Mouse (Mus musculus) left cerebral cortex, postnatal 10 days (tissue): ENCODE measurements around the gene Lhfpl3. TPM values are rescaled to one million over a fixed set of nuclear protein-coding genes. Genes with fewer than 3 reads are reported as not detected.
A peak's percentile ranks its signal among the peaks of the same experiment; 100 is the strongest.
"Not testable (repeated sequence)": the region's sequence is repeated elsewhere in the genome, so short reads cannot be mapped to it uniquely, and the experiment has no call there.

Experiments
- DNase-seq, 2 experiments: peaks; one replicate each; pipeline ENCODE4 v3.0.0; 2021 to 2022; ENCODE audit warnings: low spot score in 2 of 2, mixed read lengths in 1 of 2; ENCODE audit errors: extremely low spot score in 1 of 2
- intact Hi-C: fragments of 180-260 bp; cut with DNase I; formaldehyde crosslinking; loops from one replicate; pipeline ENCODE4 v1.15.1; 2025
- total RNA-seq, 2 experiments: library from RNA; stranded (reverse); gene quantifications; 2 replicates each; pipeline ENCODE4 v1.2.3; 2021

Lhfpl3 gene
- 10 to 100 TPM; 28.1 to 33.9 TPM for total RNA-seq

- intact Hi-C loops, result loop anchor here (5.0 kb wide), 1 partner anchor 481 kb away; no protein-coding TSS in a partner anchor
- DNase-seq, result peak; percentile 19 to 68
These were observed at the start of gene Lhfpl3 for GRCm38 (mm10) chr5:22745885-22746532. Gene Lhfpl3, plus strand, starts transcription at chr5:22746059.

- DNase-seq, intact Hi-C loops: not testable (repeated sequence)
These were observed 39.6 kb upstream of the Lhfpl3 start for GRCm38 (mm10) chr5:22706271-22706670.

GRCm38 (mm10) chr5:22745529-22745884, 352 bp upstream of the Lhfpl3 start:
- intact Hi-C loops, result loop anchor here (5.0 kb wide), 1 partner anchor 482 kb away; no protein-coding TSS in a partner anchor
- DNase-seq, result no peak

GRCm38 (mm10) chr5:22746533-22747021, 718 bp downstream of the Lhfpl3 start:
- intact Hi-C loops, result loop anchor here (5.0 kb wide), 1 partner anchor 481 kb away; no protein-coding TSS in a partner anchor
- peak in 1 of 2 experiments; percentile 22 for DNase-seq

GRCm38 (mm10) chr5:22747305-22747704, 1.4 kb downstream of the Lhfpl3 start:
- intact Hi-C loops, result loop anchor here (5.0 kb wide), 1 partner anchor 480 kb away; no protein-coding TSS in a partner anchor
- DNase-seq, result no peak

GRCm38 (mm10) chr5:22757261-22757660, 11.4 kb downstream of the Lhfpl3 start:
- DNase-seq, result no peak
- intact Hi-C loops, result no loop called here

GRCm38 (mm10) chr5:22770726-22771125, 24.9 kb downstream of the Lhfpl3 start:
- intact Hi-C loops, result no loop called here
- DNase-seq, result no peak

- DNase-seq, result peak in 1 of 2 experiments; percentile 6
- intact Hi-C loops, result no loop called here
These were observed 49.5 kb downstream of the Lhfpl3 start for GRCm38 (mm10) chr5:22795361-22795760.

- DNase-seq, result no peak
- intact Hi-C loops, result no loop called here
These were observed 67.6 kb downstream of the Lhfpl3 start for GRCm38 (mm10) chr5:22813426-22813825.

GRCm38 (mm10) chr5:22829822-22830450, 84.1 kb downstream of the Lhfpl3 start:
- DNase-seq, result no peak
- intact Hi-C loops, result no loop called here

- no peak for DNase-seq
- intact Hi-C loops, result no loop called here
These were observed 105.7 kb downstream of the Lhfpl3 start for GRCm38 (mm10) chr5:22851572-22851971.

- peak in 1 of 2 experiments; percentile 11 for DNase-seq
These were observed 107.6 kb downstream of the Lhfpl3 start for GRCm38 (mm10) chr5:22853503-22853902.

GRCm38 (mm10) chr5:22856480-22856879, 110.6 kb downstream of the Lhfpl3 start:
- no peak for DNase-seq
- intact Hi-C loops, result no loop called here

More at GRCm38 (mm10) chr5:22853503-22853902, 107.6 kb downstream of the Lhfpl3 start:
- intact Hi-C loops, result no loop called here

- intact Hi-C loops, result no loop called here
- DNase-seq, result peak in 1 of 2 experiments; percentile 19
These were observed 115.5 kb downstream of the Lhfpl3 start for GRCm38 (mm10) chr5:22861399-22861798.

GRCm38 (mm10) chr5:22869031-22869430, 123.2 kb downstream of the Lhfpl3 start:
- DNase-seq, result no peak
- intact Hi-C loops, result no loop called here

GRCm38 (mm10) chr5:22872417-22872816, 126.6 kb downstream of the Lhfpl3 start:
- no peak for DNase-seq
- intact Hi-C loops, result no loop called here

- intact Hi-C loops, result no loop called here
- DNase-seq, result peak in 1 of 2 experiments; percentile 12
These were observed 142.5 kb downstream of the Lhfpl3 start for GRCm38 (mm10) chr5:22888345-22888744.

- intact Hi-C loops, result no loop called here
- DNase-seq, result no peak
These were observed 143.6 kb downstream of the Lhfpl3 start for GRCm38 (mm10) chr5:22889481-22889880.

- intact Hi-C loops, result no loop called here
- no peak for DNase-seq
These were observed 151.4 kb downstream of the Lhfpl3 start for GRCm38 (mm10) chr5:22897228-22897627.
